ENCODE assay signal across 24 mouse cellular contexts in genomic region chr15:63717812-63718211, GRCm38 (mm10).
DNase-seq lines count a peak whose midpoint lies in the region; ATAC-seq and TF ChIP-seq lines count a peak whose summit lies in the region.
"Had no signal": no experiment of that assay in that cellular context is flagged by ENCODE, and none has a peak within 500 bp of the region (broad histone marks: within the 10 kb centered on the region; RNA-seq: fewer than 3 reads in every experiment).

No protein-coding gene starts in this region.

- H3K4me1 ChIP-seq in testis, adult 2 months (ENCODE audit: control insufficient read depth, insufficient read depth, low read length) = peaks cover 9% of the 10 kb centered on the region
- H3K4me1 ChIP-seq in limb, embryonic 12.5 days (replicated peaks) = no peaks in the 10 kb centered on the region
- H3K4me1 ChIP-seq: embryonic facial prominence, embryonic 12.5 days; forebrain, embryonic 13.5 days had no signal

- TF ChIP-seq POLR2A in testis, adult 2 months (IDR thresholded peaks at IDR 0.05; ENCODE audit: control insufficient read depth, low read depth, low read length) = no peak

- 69% methylated on average over 8 of the region's 8 CpGs for WGBS in limb, embryonic 12.5 days

- intact Hi-C loops in heart, postnatal 25 days (cut with DNase I) = no loop called here

- H3K27me3 ChIP-seq in testis, adult 2 months (ENCODE audit: control insufficient read depth, insufficient read depth, low read length) = no peaks in the 10 kb centered on the region
- no peaks in the 10 kb centered on the region for H3K27me3 ChIP-seq in limb, embryonic 12.5 days
- H3K27me3 ChIP-seq: CH12.LX; embryonic facial prominence, embryonic 12.5 days; forebrain, embryonic 13.5 days; Patski had no signal

- H3K9me3 ChIP-seq in limb, embryonic 12.5 days = no peaks in the 10 kb centered on the region
- H3K9me3 ChIP-seq: embryonic facial prominence, embryonic 10.5 days; embryonic facial prominence, embryonic 12.5 days; forebrain, embryonic 13.5 days; G1E had no signal

- DNase-seq in heart, adult 11 months = peak; percentile 66
- no peak for DNase-seq in heart, postnatal 25 days (ENCODE audit: low spot score)
- no peak for DNase-seq in testis, postnatal 14 days (ENCODE audit: low spot score)
- no peak for DNase-seq in ovary, postnatal 36 days (ENCODE audit: low spot score)
- DNase-seq: adrenal gland, adult 8-10 months; adrenal gland, postnatal 14 days; adrenal gland, postnatal 36 days; B cell, adult 2 months; cerebellum, adult 11-12 months; cerebellum, adult 2 months; cerebellum, adult 9-10 months; cerebellum, postnatal 10 days; cerebellum, postnatal 25 days had no signal

- H3K36me3 ChIP-seq in testis, adult 2 months (ENCODE audit: control insufficient read depth, insufficient read depth, low read length) = no peaks in the 10 kb centered on the region
- H3K36me3 ChIP-seq in limb, embryonic 12.5 days = no peaks in the 10 kb centered on the region
- H3K36me3 ChIP-seq: embryonic facial prominence, embryonic 10.5 days; embryonic facial prominence, embryonic 12.5 days; G1E had no signal

- peak overlapping the region; percentile 92 for H3K4me3 ChIP-seq in testis, adult 2 months (ENCODE audit: control insufficient read depth, low read depth, low read length)
- no peak overlapping the region for H3K4me3 ChIP-seq in limb, embryonic 12.5 days (replicated peaks)
- H3K4me3 ChIP-seq: embryonic facial prominence, embryonic 10.5 days; embryonic facial prominence, embryonic 12.5 days; forebrain, embryonic 13.5 days had no signal

- TF ChIP-seq CTCF in testis, adult 2 months (IDR thresholded peaks at IDR 0.05; ENCODE audit: control insufficient read depth, insufficient read depth, insufficient replicate concordance, low read depth, low read length) = no peak

- no peak overlapping the region for H3K9ac ChIP-seq in limb, embryonic 12.5 days (replicated peaks)
- H3K9ac ChIP-seq: embryonic facial prominence, embryonic 12.5 days; forebrain, embryonic 13.5 days had no signal

- H3K27ac ChIP-seq in testis, adult 2 months (ENCODE audit: control insufficient read depth, insufficient read depth, low read depth, low read length) = peak overlapping the region; percentile 92
- no peak overlapping the region for H3K27ac ChIP-seq in limb, embryonic 12.5 days
- H3K27ac ChIP-seq: embryonic facial prominence, embryonic 10.5 days; embryonic facial prominence, embryonic 12.5 days; forebrain, embryonic 13.5 days had no signal

- peak; percentile 73 for ATAC-seq in limb, embryonic 12.5 days (ENCODE audit: insufficient number of reproducible peaks, insufficient read depth, low FRiP score, low TSS enrichment, low read depth)
- no peak for ATAC-seq in megakaryocyte progenitor cell, adult 5-6 weeks (replicated peaks; ENCODE audit: poor library complexity)
- ATAC-seq: activated CD4-positive, CD25-positive, alpha-beta regulatory T cell, adult 4 months; CD4-positive, CD25-positive, alpha-beta regulatory T cell, adult 4 months; forebrain, embryonic 13.5 days; Patski had no signal

- no peak overlapping the region for H3K4me2 ChIP-seq in limb, embryonic 12.5 days
- H3K4me2 ChIP-seq: embryonic facial prominence, embryonic 12.5 days; forebrain, embryonic 13.5 days had no signal
